29 mouse cellular contexts compared by ENCODE assay signal in genomic region chr4:129410991-129411390, GRCm38 (mm10). TPM values are rescaled to one million over a fixed set of nuclear protein-coding genes. Genes with fewer than 3 reads are reported as not detected.
DNase-seq lines count a peak whose midpoint lies in the region; ATAC-seq and TF ChIP-seq lines count a peak whose summit lies in the region.
"Had no signal": no experiment of that assay in that cellular context is flagged by ENCODE, and none has a peak within 500 bp of the region (broad histone marks: within the 10 kb centered on the region; RNA-seq: fewer than 3 reads in every experiment).

No protein-coding gene starts in this region.

- no peak overlapping the region for H3K4me3 ChIP-seq in embryonic facial prominence, embryonic 14.5 days (ENCODE audit: low read depth, low read length)
- H3K4me3 ChIP-seq in embryonic facial prominence, embryonic 10.5 days = no peak overlapping the region
- H3K4me3 ChIP-seq in kidney, adult 2 months (ENCODE audit: insufficient read depth, low read depth, low read length) = no peak overlapping the region
- H3K4me3 ChIP-seq in kidney, embryonic 15.5 days (replicated peaks) = no peak overlapping the region
- no peak overlapping the region for H3K4me3 ChIP-seq in limb, embryonic 14.5 days (replicated peaks; ENCODE audit: low read length)
- H3K4me3 ChIP-seq in limb, embryonic 10.5 days = no peak overlapping the region
- H3K4me3 ChIP-seq: embryonic facial prominence, embryonic 12.5 days; embryonic facial prominence, embryonic 15.5 days; erythroblast, embryonic 14.5 days; forebrain, embryonic 10.5 days; forebrain, embryonic 12.5 days had no signal

- no peak for TF ChIP-seq POLR2A in kidney, adult 2 months (IDR thresholded peaks at IDR 0.05; ENCODE audit: low read depth, low read length)
- TF ChIP-seq POLR2A in limb, embryonic 14.5 days (IDR thresholded peaks at IDR 0.05; ENCODE audit: borderline replicate concordance, extremely low read depth, insufficient read depth, insufficient read length) = no peak

- no peak overlapping the region for H3K9ac ChIP-seq in embryonic facial prominence, embryonic 14.5 days (ENCODE audit: low read depth, low read length)
- H3K9ac ChIP-seq in kidney, embryonic 15.5 days = no peak overlapping the region
- no peak overlapping the region for H3K9ac ChIP-seq in limb, embryonic 14.5 days (ENCODE audit: low read depth, low read length, severe bottlenecking)
- H3K9ac ChIP-seq: embryonic facial prominence, embryonic 12.5 days; embryonic facial prominence, embryonic 15.5 days; forebrain, embryonic 12.5 days had no signal

- TF ChIP-seq CTCF in kidney, adult 2 months (conservative IDR thresholded peaks at IDR 0.05; ENCODE audit: insufficient read depth, insufficient read length, low read depth, low read length) = no peak

- DNase-seq in embryonic facial prominence, embryonic 14.5 days (ENCODE audit: low spot score) = peak; percentile 59
- no peak for DNase-seq in embryonic facial prominence, embryonic 10.5 days (ENCODE audit: low spot score)
- DNase-seq in kidney, adult 2 months = peak; percentile 17
- peak; percentile 4 for DNase-seq in limb, embryonic 14.5 days (ENCODE audit: low spot score)
- DNase-seq in limb, embryonic 10.5 days (ENCODE audit: low spot score) = no peak
- no peak for DNase-seq in adrenal gland, postnatal 14 days
- DNase-seq: adrenal gland, adult 8-10 months; adrenal gland, postnatal 25 days; B cell, adult 2 months; cerebellum, adult 11 months; cerebellum, adult 18-20 months; cerebellum, adult 8-10 months; cerebellum, adult 9-11 months; cerebellum, postnatal 36 days; embryo, embryonic 11 days had no signal

- H3K9me3 ChIP-seq in embryonic facial prominence, embryonic 14.5 days (ENCODE audit: control insufficient read depth, low read length) = no peaks in the 10 kb centered on the region
- H3K9me3 ChIP-seq in embryonic facial prominence, embryonic 10.5 days = no peaks in the 10 kb centered on the region
- no peaks in the 10 kb centered on the region for H3K9me3 ChIP-seq in kidney, embryonic 15.5 days (replicated peaks)
- H3K9me3 ChIP-seq in limb, embryonic 14.5 days (ENCODE audit: control insufficient read depth, low read length) = no peaks in the 10 kb centered on the region
- no peaks in the 10 kb centered on the region for H3K9me3 ChIP-seq in limb, embryonic 10.5 days (replicated peaks)
- H3K9me3 ChIP-seq: embryonic facial prominence, embryonic 12.5 days; embryonic facial prominence, embryonic 15.5 days; forebrain, embryonic 10.5 days; forebrain, embryonic 12.5 days had no signal

- no peaks in the 10 kb centered on the region for H3K27me3 ChIP-seq in embryonic facial prominence, embryonic 14.5 days (replicated peaks; ENCODE audit: control insufficient read depth, insufficient read depth, low read length)
- peaks cover 14% of the 10 kb centered on the region for H3K27me3 ChIP-seq in embryonic facial prominence, embryonic 10.5 days (replicated peaks; ENCODE audit: low read depth, poor library complexity, severe bottlenecking)
- no peaks in the 10 kb centered on the region for H3K27me3 ChIP-seq in kidney, adult 2 months (replicated peaks; ENCODE audit: control insufficient read depth, insufficient read depth, low read length)
- no peaks in the 10 kb centered on the region for H3K27me3 ChIP-seq in kidney, embryonic 15.5 days
- no peaks in the 10 kb centered on the region for H3K27me3 ChIP-seq in limb, embryonic 14.5 days (ENCODE audit: control insufficient read depth, insufficient read depth, low read length)
- H3K27me3 ChIP-seq in limb, embryonic 10.5 days (ENCODE audit: low read depth, poor library complexity, severe bottlenecking) = peaks cover 17% of the 10 kb centered on the region; the same call in 1 of the 2 replicates
- H3K27me3 ChIP-seq: CH12.LX; embryonic facial prominence, embryonic 12.5 days; embryonic facial prominence, embryonic 15.5 days; Patski had no signal

- ATAC-seq in embryonic facial prominence, embryonic 14.5 days (ENCODE audit: low read depth) = no peak
- no peak for ATAC-seq in kidney, embryonic 15.5 days (replicated peaks; ENCODE audit: low FRiP score)
- no peak for ATAC-seq in limb, embryonic 14.5 days (ENCODE audit: low FRiP score, low read depth)
- ATAC-seq: activated CD4-positive, CD25-positive, alpha-beta regulatory T cell, adult 4 months; CD4-positive, CD25-positive, alpha-beta regulatory T cell, adult 4 months; forebrain, embryonic 14.5 days; forebrain, embryonic 16.5 days; Patski had no signal

- no peaks in the 10 kb centered on the region for H3K4me1 ChIP-seq in embryonic facial prominence, embryonic 14.5 days (ENCODE audit: control insufficient read depth, insufficient read depth, low read length)
- peaks cover 9% of the 10 kb centered on the region for H3K4me1 ChIP-seq in embryonic facial prominence, embryonic 10.5 days
- no peaks in the 10 kb centered on the region for H3K4me1 ChIP-seq in kidney, adult 2 months (ENCODE audit: control insufficient read depth, insufficient read depth, low read length)
- H3K4me1 ChIP-seq in kidney, embryonic 15.5 days = peaks cover 6% of the 10 kb centered on the region
- no peaks in the 10 kb centered on the region for H3K4me1 ChIP-seq in limb, embryonic 14.5 days (ENCODE audit: control insufficient read depth, insufficient read depth, low read length)
- H3K4me1 ChIP-seq in limb, embryonic 10.5 days = peaks cover 6% of the 10 kb centered on the region
- H3K4me1 ChIP-seq: embryonic facial prominence, embryonic 12.5 days; forebrain, embryonic 12.5 days had no signal

- H3K27ac ChIP-seq in embryonic facial prominence, embryonic 14.5 days (replicated peaks; ENCODE audit: low read depth, low read length) = no peak overlapping the region
- H3K27ac ChIP-seq in embryonic facial prominence, embryonic 10.5 days (replicated peaks) = no peak overlapping the region
- H3K27ac ChIP-seq in kidney, adult 2 months (ENCODE audit: insufficient read depth, low read depth, low read length) = no peak overlapping the region
- H3K27ac ChIP-seq in kidney, embryonic 15.5 days = no peak overlapping the region
- H3K27ac ChIP-seq in limb, embryonic 14.5 days (replicated peaks; ENCODE audit: low read depth, low read length) = no peak overlapping the region
- no peak overlapping the region for H3K27ac ChIP-seq in limb, embryonic 10.5 days
- H3K27ac ChIP-seq: embryonic facial prominence, embryonic 12.5 days; embryonic facial prominence, embryonic 15.5 days; forebrain, embryonic 10.5 days; forebrain, embryonic 12.5 days had no signal

- H3K4me2 ChIP-seq in embryonic facial prominence, embryonic 14.5 days (ENCODE audit: low read depth, low read length) = no peak overlapping the region
- no peak overlapping the region for H3K4me2 ChIP-seq in kidney, embryonic 15.5 days
- H3K4me2 ChIP-seq in limb, embryonic 14.5 days (replicated peaks; ENCODE audit: low read depth, low read length, severe bottlenecking) = no peak overlapping the region
- H3K4me2 ChIP-seq: embryonic facial prominence, embryonic 12.5 days; embryonic facial prominence, embryonic 15.5 days; forebrain, embryonic 12.5 days had no signal

- no peaks in the 10 kb centered on the region for H3K36me3 ChIP-seq in embryonic facial prominence, embryonic 14.5 days (ENCODE audit: control insufficient read depth, insufficient read depth, low read length)
- no peaks in the 10 kb centered on the region for H3K36me3 ChIP-seq in embryonic facial prominence, embryonic 10.5 days (replicated peaks)
- no peaks in the 10 kb centered on the region for H3K36me3 ChIP-seq in kidney, adult 2 months (ENCODE audit: control insufficient read depth, insufficient read depth, low read length)
- H3K36me3 ChIP-seq in kidney, embryonic 15.5 days = no peaks in the 10 kb centered on the region
- no peaks in the 10 kb centered on the region for H3K36me3 ChIP-seq in limb, embryonic 14.5 days (ENCODE audit: control insufficient read depth, insufficient read depth, low read length)
- no peaks in the 10 kb centered on the region for H3K36me3 ChIP-seq in limb, embryonic 10.5 days
- H3K36me3 ChIP-seq: embryonic facial prominence, embryonic 12.5 days; embryonic facial prominence, embryonic 15.5 days; forebrain, embryonic 10.5 days; forebrain, embryonic 12.5 days; G1E had no signal

RNA-seq across cellular contexts. Expression of gene Zbtb8b, which starts 29.7 kb away (rescaled TPM):
- 1.3 TPM in 2 replicates for polyA plus RNA-seq in embryonic facial prominence, embryonic 14.5 days (2014; fragmentation: Nextera tagmentation; extraction: Ambion mirVana)
- polyA plus RNA-seq in embryonic facial prominence, embryonic 10.5 days (2016; fragmentation: Nextera tagmentation; extraction: Ambion mirVana) = 2.0 and 2.4 TPM in 2 replicates
- polyA plus RNA-seq in kidney, adult 2 months (2012; rRNA removed) = 0.58 and 0.64 TPM in 2 replicates
- polyA plus RNA-seq in kidney, embryonic 15.5 days (2015; fragmentation: Nextera tagmentation; extraction: Ambion mirVana) = 4.1 and 4.9 TPM in 2 replicates
- polyA plus RNA-seq in limb, embryonic 14.5 days (2012; rRNA removed) = 0.87 and 1.0 TPM in 2 replicates
- 1.3 and 2.0 TPM in 2 replicates for polyA plus RNA-seq in limb, embryonic 14.5 days (2014; fragmentation: Nextera tagmentation; extraction: Ambion mirVana)
- polyA plus RNA-seq in limb, embryonic 10.5 days (2016; fragmentation: Nextera tagmentation; extraction: Ambion mirVana) = 0.59 and 1.1 TPM in 2 replicates
- total RNA-seq in adrenal gland, postnatal 14 days (2021) = 0.15 and 0.30 TPM in 2 replicates
- total RNA-seq: common myeloid progenitor, adult 5-6 weeks had no signal
- polyA plus RNA-seq: activated CD4-positive, CD25-positive, alpha-beta regulatory T cell, adult 4 months; CD4-positive, CD25-positive, alpha-beta regulatory T cell, adult 4 months; erythroblast, embryonic 14.5 days; G1E had no signal

RNA-seq across cellular contexts. Expression of gene Zbtb8a, which starts 33.1 kb away (rescaled TPM):
- 4.6 and 4.9 TPM in 2 replicates for polyA plus RNA-seq in embryonic facial prominence, embryonic 14.5 days (2014; fragmentation: Nextera tagmentation; extraction: Ambion mirVana)
- polyA plus RNA-seq in embryonic facial prominence, embryonic 10.5 days (2016; fragmentation: Nextera tagmentation; extraction: Ambion mirVana) = 6.0 and 6.6 TPM in 2 replicates
- polyA plus RNA-seq in kidney, adult 2 months (2012; rRNA removed) = 4.9 and 5.4 TPM in 2 replicates
- 15.7 and 18.0 TPM in 2 replicates for polyA plus RNA-seq in kidney, embryonic 15.5 days (2015; fragmentation: Nextera tagmentation; extraction: Ambion mirVana)
- 16.2 and 16.8 TPM in 2 replicates for polyA plus RNA-seq in limb, embryonic 14.5 days (2012; rRNA removed)
- polyA plus RNA-seq in limb, embryonic 14.5 days (2014; fragmentation: Nextera tagmentation; extraction: Ambion mirVana) = 5.6 and 7.1 TPM in 2 replicates
- polyA plus RNA-seq in limb, embryonic 10.5 days (2016; fragmentation: Nextera tagmentation; extraction: Ambion mirVana) = 6.3 and 8.0 TPM in 2 replicates
- total RNA-seq in adrenal gland, postnatal 14 days (2021) = 8.1 and 9.0 TPM in 2 replicates

RNA-seq across cellular contexts. Expression of gene Bsdc1, which starts 50.4 kb away (rescaled TPM):
- 27.7 and 29.0 TPM in 2 replicates for polyA plus RNA-seq in embryonic facial prominence, embryonic 14.5 days (2014; fragmentation: Nextera tagmentation; extraction: Ambion mirVana)
- 19.7 and 21.5 TPM in 2 replicates for polyA plus RNA-seq in embryonic facial prominence, embryonic 10.5 days (2016; fragmentation: Nextera tagmentation; extraction: Ambion mirVana)
- polyA plus RNA-seq in kidney, adult 2 months (2012; rRNA removed) = 25.3 and 28.7 TPM in 2 replicates
- 26.4 and 28.8 TPM in 2 replicates for polyA plus RNA-seq in kidney, embryonic 15.5 days (2015; fragmentation: Nextera tagmentation; extraction: Ambion mirVana)
- 24.6 and 28.9 TPM in 2 replicates for polyA plus RNA-seq in limb, embryonic 14.5 days (2012; rRNA removed)
- 27.6 and 29.9 TPM in 2 replicates for polyA plus RNA-seq in limb, embryonic 14.5 days (2014; fragmentation: Nextera tagmentation; extraction: Ambion mirVana)
- 19.9 and 20.5 TPM in 2 replicates for polyA plus RNA-seq in limb, embryonic 10.5 days (2016; fragmentation: Nextera tagmentation; extraction: Ambion mirVana)
- total RNA-seq in adrenal gland, postnatal 14 days (2021) = 52.3 and 55.7 TPM in 2 replicates

Comparison
In these comparisons a context has a peak if more than half of its experiments do, and no peak if none do; other contexts are left out.
1. DNase-seq: peak in embryonic facial prominence, embryonic 14.5 days (single experiment), kidney, adult 2 months (single experiment) and limb, embryonic 14.5 days (single experiment); none in embryonic facial prominence, embryonic 10.5 days (single experiment), limb, embryonic 10.5 days (single experiment) and adrenal gland, postnatal 14 days (single experiment).